Mouse (Mus musculus): ENCODE data around the gene Grb10.

GRCm38 (mm10) chr11:12019651-12020050 is 18.8 kb downstream of the Grb10 start:
- TF ChIP-seq CTCF (IDR thresholded peaks at IDR 0.05; ENCODE audit: low read depth) (no peak), EP300 (IDR thresholded peaks at IDR 0.05; ENCODE audit: low read depth) (no peak)

Measured in liver, postnatal 0 days (tissue).